Mouse (Mus musculus): ENCODE results near the gene Map3k13. TPM values are rescaled to one million over a fixed set of nuclear protein-coding genes. Genes with fewer than 3 reads are reported as not detected.

Map3k13 gene
- total and polyA plus RNA-seq, 3 experiments, result 0.62 to 0.97 (median 0.96) TPM

DNA sequence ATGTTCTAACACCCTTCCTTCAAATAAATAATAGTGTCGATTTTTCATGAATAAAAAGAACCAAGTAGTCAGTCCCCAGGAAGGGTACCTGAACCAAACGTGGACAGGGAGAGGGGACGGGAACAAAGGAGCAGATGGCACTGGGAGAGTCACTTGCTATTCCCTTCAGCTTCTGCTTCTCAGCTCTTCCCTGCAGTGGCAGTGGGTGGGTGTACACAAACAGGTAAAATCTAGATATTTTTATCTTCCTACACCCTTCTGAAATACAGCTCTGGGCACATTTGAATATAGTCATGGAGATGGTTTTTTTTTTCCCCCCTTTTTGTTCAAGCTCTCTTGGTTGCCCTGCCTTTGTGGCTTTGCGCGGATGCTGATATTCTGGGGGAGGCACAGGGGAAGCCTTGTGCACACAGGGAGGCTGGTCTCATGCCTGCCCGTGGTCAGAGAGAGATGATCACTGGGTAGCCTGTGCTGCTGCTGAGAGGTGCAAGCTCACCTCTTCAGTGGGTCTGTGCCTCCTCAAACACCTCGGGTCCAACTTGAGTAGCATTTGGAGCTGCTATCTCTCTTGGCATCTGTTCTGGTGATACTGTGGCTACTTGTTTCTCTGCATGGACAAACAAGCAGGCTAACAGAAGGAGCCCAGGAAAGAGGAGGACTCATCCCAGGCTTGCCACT is 87.6 kb downstream of the Map3k13 start:
- Histone ChIP-seq H3K27ac (no peak overlapping the region), H3K4me3 (no peak overlapping the region), H3K4me1 (ENCODE audit: control insufficient read depth, insufficient read depth, low read length) (no peaks in the 10 kb centered on the region), H3K36me3 (ENCODE audit: control insufficient read depth, insufficient read depth, low read length) (no peaks in the 10 kb centered on the region), H3K79me2 (replicated peaks; ENCODE audit: control insufficient read depth, insufficient read depth, low read length) (no peaks in the 10 kb centered on the region), H3K9ac (ENCODE audit: low read depth, low read length) (no peak overlapping the region), H3K27me3 (ENCODE audit: control insufficient read depth, insufficient read depth, low read length) (no peaks in the 10 kb centered on the region)
- 68% methylated on average over 7 of the region's 7 CpGs for WGBS
- DNase-seq, result no peak
- intact Hi-C loops (cut with DNase I), result no loop called here
- TF ChIP-seq CTCF (IDR thresholded peaks at IDR 0.05), result no peak
- no peak for TF ChIP-seq EP300 (IDR thresholded peaks at IDR 0.05; ENCODE audit: insufficient read depth, low read depth, low read length)
- TF ChIP-seq POLR2A (IDR thresholded peaks at IDR 0.05; ENCODE audit: insufficient read depth, low read depth, low read length), result no peak

DNA sequence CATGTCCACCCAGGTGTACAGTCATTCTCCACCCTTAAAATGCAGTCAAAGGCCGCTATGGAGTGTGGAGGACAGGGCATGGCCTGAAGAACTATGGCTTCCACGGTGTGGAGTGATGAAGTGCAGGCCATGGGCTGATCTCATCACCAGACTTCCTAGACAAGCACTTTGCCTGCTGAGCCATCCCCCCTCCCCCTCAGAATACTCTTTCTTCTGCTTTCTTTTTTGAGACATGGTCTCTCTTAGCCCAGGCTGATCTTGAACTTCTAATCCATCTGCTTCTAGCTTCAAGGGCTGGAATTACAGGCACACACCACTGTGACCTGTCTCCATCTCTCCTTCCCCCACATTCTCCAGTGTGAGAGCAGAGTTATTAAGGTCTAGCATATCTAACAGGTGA is 93.5 kb downstream of the Map3k13 start:
- intact Hi-C loops (cut with DNase I), result no loop called here
- TF ChIP-seq CTCF (IDR thresholded peaks at IDR 0.05), result no peak
- no peak for TF ChIP-seq POLR2A (IDR thresholded peaks at IDR 0.05; ENCODE audit: insufficient read depth, low read depth, low read length)
- no peak for TF ChIP-seq EP300 (IDR thresholded peaks at IDR 0.05; ENCODE audit: insufficient read depth, low read depth, low read length)
- no peak overlapping the region for H3K9ac ChIP-seq (ENCODE audit: low read depth, low read length)
- no peaks in the 10 kb centered on the region for H3K27me3 ChIP-seq (ENCODE audit: control insufficient read depth, insufficient read depth, low read length)
- H3K27ac ChIP-seq, result no peak overlapping the region
- no peak overlapping the region for H3K4me3 ChIP-seq
- 55% methylated on average over 2 of the region's 2 CpGs for WGBS
- H3K79me2 ChIP-seq (replicated peaks; ENCODE audit: control insufficient read depth, insufficient read depth, low read length), result no peaks in the 10 kb centered on the region
- no peaks in the 10 kb centered on the region for H3K36me3 ChIP-seq (ENCODE audit: control insufficient read depth, insufficient read depth, low read length)
- no peak for DNase-seq
- H3K4me1 ChIP-seq (ENCODE audit: control insufficient read depth, insufficient read depth, low read length), result no peaks in the 10 kb centered on the region

DNA sequence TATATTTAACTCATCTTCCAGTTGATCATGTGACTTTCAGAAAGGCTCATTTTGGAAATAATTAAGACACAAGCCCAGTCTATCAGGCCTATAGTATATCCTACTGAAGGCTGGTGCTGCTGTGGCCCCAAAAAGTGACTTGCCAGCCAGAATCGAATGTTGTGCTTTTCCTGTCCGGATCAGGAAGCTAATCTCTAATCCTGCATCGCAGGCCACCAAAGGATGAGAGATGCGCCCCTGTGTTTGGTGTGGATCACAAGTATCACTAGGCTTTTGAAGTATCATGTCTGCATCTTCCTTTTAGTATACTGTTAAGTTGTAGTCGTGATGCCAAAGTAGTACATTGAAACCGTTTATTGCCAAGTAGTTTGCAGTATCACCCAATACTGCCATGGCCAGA is 99.7 kb downstream of the Map3k13 start:
- WGBS, result 80% methylated on average over 6 of the region's 6 CpGs
- Histone ChIP-seq H3K4me3 (no peak overlapping the region), H3K9ac (ENCODE audit: low read depth, low read length) (no peak overlapping the region), H3K27ac (no peak overlapping the region), H3K27me3 (ENCODE audit: control insufficient read depth, insufficient read depth, low read length) (no peaks in the 10 kb centered on the region), H3K4me1 (ENCODE audit: control insufficient read depth, insufficient read depth, low read length) (no peaks in the 10 kb centered on the region), H3K36me3 (ENCODE audit: control insufficient read depth, insufficient read depth, low read length) (no peaks in the 10 kb centered on the region), H3K79me2 (replicated peaks; ENCODE audit: control insufficient read depth, insufficient read depth, low read length) (no peaks in the 10 kb centered on the region)
- DNase-seq, result no peak
- intact Hi-C loops (cut with DNase I), result no loop called here
- no peak for TF ChIP-seq CTCF (IDR thresholded peaks at IDR 0.05)
- no peak for TF ChIP-seq POLR2A (IDR thresholded peaks at IDR 0.05; ENCODE audit: insufficient read depth, low read depth, low read length)
- no peak for TF ChIP-seq EP300 (IDR thresholded peaks at IDR 0.05; ENCODE audit: insufficient read depth, low read depth, low read length)

DNA sequence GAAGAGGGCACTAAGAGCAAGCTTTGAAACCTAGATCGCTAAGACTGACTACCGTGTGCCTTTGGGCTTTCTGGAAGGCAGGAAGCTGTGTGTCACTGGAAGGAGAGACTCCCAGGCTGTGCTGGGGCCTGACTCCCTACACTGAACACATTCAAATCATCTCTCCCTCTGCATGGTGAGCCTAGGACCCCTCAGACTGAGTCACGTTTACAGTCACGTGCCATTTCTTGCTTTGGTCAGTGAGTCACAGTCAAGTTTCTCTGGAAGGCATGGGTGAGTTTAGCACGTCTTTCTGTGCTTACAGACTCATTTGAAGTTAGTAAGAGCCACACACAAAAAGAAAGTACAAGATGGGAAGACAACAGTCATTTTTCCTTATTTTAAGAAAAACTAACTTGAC is 107.1 kb downstream of the Map3k13 start:
- intact Hi-C loops (cut with DNase I), result no loop called here
- H3K36me3 ChIP-seq (ENCODE audit: control insufficient read depth, insufficient read depth, low read length), result no peaks in the 10 kb centered on the region
- H3K4me3 ChIP-seq, result no peak overlapping the region
- no peaks in the 10 kb centered on the region for H3K79me2 ChIP-seq (replicated peaks; ENCODE audit: control insufficient read depth, insufficient read depth, low read length)
- H3K27me3 ChIP-seq (ENCODE audit: control insufficient read depth, insufficient read depth, low read length), result no peaks in the 10 kb centered on the region
- no peak overlapping the region for H3K9ac ChIP-seq (ENCODE audit: low read depth, low read length)
- TF ChIP-seq POLR2A (IDR thresholded peaks at IDR 0.05; ENCODE audit: insufficient read depth, low read depth, low read length) (no peak), EP300 (IDR thresholded peaks at IDR 0.05; ENCODE audit: insufficient read depth, low read depth, low read length) (no peak), CTCF (IDR thresholded peaks at IDR 0.05) (no peak)
- DNase-seq, result no peak
- 68% methylated on average over 5 of the region's 5 CpGs for WGBS
- H3K27ac ChIP-seq, result no peak overlapping the region
- no peaks in the 10 kb centered on the region for H3K4me1 ChIP-seq (ENCODE audit: control insufficient read depth, insufficient read depth, low read length)

DNA sequence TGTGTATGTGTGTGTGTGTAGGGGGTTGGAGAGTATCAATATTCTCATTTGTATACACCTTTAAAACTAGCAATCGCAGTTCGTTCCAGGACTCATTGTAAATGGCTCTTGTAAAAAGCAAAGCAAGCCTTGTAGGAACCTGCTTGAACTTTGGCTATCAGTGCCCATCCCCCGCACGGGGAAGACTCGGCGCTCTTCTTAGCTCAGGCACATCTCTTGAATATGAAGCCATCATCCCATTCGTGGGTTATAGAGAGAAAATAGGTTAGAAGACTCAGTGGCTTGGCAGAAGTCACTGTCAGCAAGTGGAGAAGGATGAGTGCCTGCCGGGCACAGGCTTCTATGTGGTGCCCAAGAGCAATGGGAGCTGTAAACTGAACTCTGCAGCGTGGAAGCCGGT is 110.5 kb downstream of the Map3k13 start:
- Histone ChIP-seq H3K9ac (ENCODE audit: low read depth, low read length) (no peak overlapping the region), H3K27me3 (ENCODE audit: control insufficient read depth, insufficient read depth, low read length) (no peaks in the 10 kb centered on the region), H3K27ac (no peak overlapping the region), H3K4me1 (ENCODE audit: control insufficient read depth, insufficient read depth, low read length) (no peaks in the 10 kb centered on the region), H3K79me2 (replicated peaks; ENCODE audit: control insufficient read depth, insufficient read depth, low read length) (no peaks in the 10 kb centered on the region), H3K36me3 (ENCODE audit: control insufficient read depth, insufficient read depth, low read length) (no peaks in the 10 kb centered on the region), H3K4me3 (no peak overlapping the region)
- 85% methylated on average over 10 of the region's 10 CpGs for WGBS
- TF ChIP-seq CTCF (IDR thresholded peaks at IDR 0.05) (no peak), POLR2A (IDR thresholded peaks at IDR 0.05; ENCODE audit: insufficient read depth, low read depth, low read length) (no peak), EP300 (IDR thresholded peaks at IDR 0.05; ENCODE audit: insufficient read depth, low read depth, low read length) (no peak)
- intact Hi-C loops (cut with DNase I), result no loop called here
- no peak for DNase-seq

DNA sequence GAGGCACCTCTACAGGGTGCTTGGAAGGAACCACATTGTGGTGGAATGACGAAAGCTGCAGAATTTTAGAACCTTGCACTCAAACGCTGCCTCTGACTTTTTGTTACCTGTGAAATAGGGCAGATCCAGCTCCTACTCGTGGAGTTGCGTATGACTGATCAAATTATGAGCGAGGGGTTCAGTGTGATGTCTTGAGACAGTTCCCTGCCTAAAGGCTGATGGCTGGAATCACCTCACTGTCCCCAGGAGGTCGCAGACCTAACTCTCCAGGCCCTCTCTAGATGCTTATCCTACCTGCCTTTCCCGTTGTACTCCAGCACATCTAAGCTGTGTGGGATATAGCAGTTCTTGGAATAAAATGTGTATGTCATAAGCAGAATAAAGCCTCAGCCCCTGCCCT is 111.8 kb downstream of the Map3k13 start:
- H3K4me3 ChIP-seq, result no peak overlapping the region
- intact Hi-C loops (cut with DNase I), result no loop called here
- no peaks in the 10 kb centered on the region for H3K79me2 ChIP-seq (replicated peaks; ENCODE audit: control insufficient read depth, insufficient read depth, low read length)
- WGBS, result 89% methylated on average over 7 of the region's 7 CpGs
- DNase-seq, result no peak
- no peaks in the 10 kb centered on the region for H3K36me3 ChIP-seq (ENCODE audit: control insufficient read depth, insufficient read depth, low read length)
- H3K27ac ChIP-seq, result no peak overlapping the region
- no peak overlapping the region for H3K9ac ChIP-seq (ENCODE audit: low read depth, low read length)
- TF ChIP-seq CTCF (IDR thresholded peaks at IDR 0.05) (no peak), EP300 (IDR thresholded peaks at IDR 0.05; ENCODE audit: insufficient read depth, low read depth, low read length) (no peak), POLR2A (IDR thresholded peaks at IDR 0.05; ENCODE audit: insufficient read depth, low read depth, low read length) (no peak)
- no peaks in the 10 kb centered on the region for H3K27me3 ChIP-seq (ENCODE audit: control insufficient read depth, insufficient read depth, low read length)
- no peaks in the 10 kb centered on the region for H3K4me1 ChIP-seq (ENCODE audit: control insufficient read depth, insufficient read depth, low read length)
